Mouse (Mus musculus) lung, embryonic 14.5 days (tissue): ENCODE measurements around the gene C8a. TPM values are rescaled to one million over a fixed set of nuclear protein-coding genes. Genes with fewer than 3 reads are reported as not detected.

Experiments
- ATAC-seq: fragments of 200-750 bp; cut with Nextera tagmentation; 2 replicates; pipeline ENCODE4 v1.8.0; 2017; ENCODE audit warnings: mild to moderate bottlenecking, moderate TSS enrichment, moderate library complexity; ENCODE audit not compliant: insufficient read depth
- DNase-seq: peaks from one replicate; pipeline ENCODE4 v3.0.0-alpha.2; 2015
- H3K27ac ChIP-seq: fragments of 300-500 bp; sonication (generic); 2 replicates; pipeline ENCODE4 v1.5.1; 2014; ENCODE audit warnings: low read depth, mild to moderate bottlenecking, moderate library complexity
- H3K27me3 ChIP-seq: fragments of 300-500 bp; sonication (generic); 2 replicates; pipeline ENCODE4 v1.6.1; 2014; ENCODE audit warnings: low read length, control low read depth; ENCODE audit not compliant: insufficient read depth
- H3K36me3 ChIP-seq: fragments of 300-500 bp; sonication (generic); 2 replicates; pipeline ENCODE4 v1.6.1; 2014; ENCODE audit warnings: control low read depth; ENCODE audit not compliant: insufficient read depth
- H3K4me1 ChIP-seq: fragments of 300-500 bp; sonication (generic); 2 replicates; pipeline ENCODE4 v1.6.1; 2014; ENCODE audit warnings: antibody characterized with exemption, control low read depth; ENCODE audit not compliant: insufficient read depth
- H3K4me2 ChIP-seq: fragments of 300-500 bp; sonication (generic); 2 replicates; pipeline ENCODE4 v1.6.1; 2014; ENCODE audit warnings: mild to moderate bottlenecking
- H3K4me3 ChIP-seq: fragments of 300-500 bp; sonication (generic); 2 replicates; pipeline ENCODE4 v1.5.1; 2014; ENCODE audit warnings: low read depth, low read length
- H3K9ac ChIP-seq: fragments of 300-500 bp; sonication (generic); 2 replicates; pipeline ENCODE4 v1.6.1; 2014
- H3K9me3 ChIP-seq: fragments of 300-500 bp; sonication (generic); 2 replicates; pipeline ENCODE4 v1.6.1; 2016; ENCODE audit warnings: low read depth, low read length, control low read depth
- CTCF ChIP-seq: IDR thresholded peaks from 2 replicates; pipeline ENCODE4 v1.5.1; 2016; ENCODE audit warnings: antibody characterized with exemption, low read depth
- WGBS: fragments of 180-500 bp; shearing (Covaris S2); extraction: QIAGEN DNeasy Blood & Tissue Kit; methylation state at CpG from one replicate; pipeline ENCODE4 v1.1.7; 2014; 5-methylcytosine and 5-hydroxymethylcytosine counted together
- polyA plus RNA-seq: library from polyadenylated mRNA; unstranded; fragments of >200 nt; fragmentation: Nextera tagmentation; extraction: Ambion mirVana; gene quantifications from 2 replicates; pipeline ENCODE4 v1.2.1, GENCODE M21; 2014

C8a gene
- polyA plus RNA-seq, 1 experiment from 2014 or later = not detected

DNA sequence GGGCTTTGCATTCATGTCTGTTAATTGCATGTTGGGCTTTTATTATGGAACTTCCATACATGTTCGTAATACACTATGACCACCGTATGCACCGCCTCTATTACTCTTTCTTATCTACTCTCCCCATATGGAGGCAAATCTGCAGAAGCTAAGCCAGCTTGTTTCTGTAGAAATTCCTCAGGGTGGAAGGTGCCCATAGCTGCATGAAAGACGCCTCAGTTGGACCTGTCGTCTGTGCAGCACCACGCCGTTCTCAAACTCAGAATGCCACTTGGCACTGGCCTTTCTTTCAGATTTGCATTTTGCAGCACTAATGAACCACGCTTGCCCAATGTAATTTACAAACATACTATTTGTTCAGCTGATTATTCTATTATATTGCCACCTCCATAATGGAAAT is 106.6 kb downstream of the C8a start:
- DNase-seq = no peak
- TF ChIP-seq CTCF = no peak
- ATAC-seq = no peak
- Histone ChIP-seq H3K4me3 (no peak overlapping the region), H3K4me2 (no peak overlapping the region), H3K36me3 (no peaks in the 10 kb centered on the region), H3K9me3 (no peaks in the 10 kb centered on the region), H3K4me1 (no peaks in the 10 kb centered on the region), H3K9ac (no peak overlapping the region), H3K27me3 (no peaks in the 10 kb centered on the region), H3K27ac (no peak overlapping the region)
- 77% methylated on average over 8 of the region's 8 CpGs for WGBS

- ATAC-seq (no peak), DNase-seq (no peak)
- no peaks in the 10 kb centered on the region for H3K9me3 ChIP-seq
- no peak overlapping the region for H3K27ac ChIP-seq
- H3K36me3 ChIP-seq = no peaks in the 10 kb centered on the region
- no peak for TF ChIP-seq CTCF
- WGBS = 88% methylated on average over 4 of the region's 4 CpGs
- no peaks in the 10 kb centered on the region for H3K4me1 ChIP-seq
- H3K4me2 ChIP-seq = no peak overlapping the region
- H3K27me3 ChIP-seq = no peaks in the 10 kb centered on the region
- no peak overlapping the region for H3K9ac ChIP-seq
- H3K4me3 ChIP-seq = no peak overlapping the region
Observed at GRCm38 (mm10) chr4:104768190-104768589, 108.0 kb downstream of the C8a start.

GRCm38 (mm10) chr4:104766065-104766464 is 110.1 kb downstream of the C8a start, which contains the start of gene C8b:
C8b (plus strand) TSS chr4:104766317.
- Histone ChIP-seq H3K9me3 (no peaks in the 10 kb centered on the region), H3K4me3 (no peak within 1 kb of the TSS), H3K9ac (no peak within 1 kb of the TSS), H3K36me3 (no peaks in the 10 kb centered on the region), H3K27me3 (no peaks in the 10 kb centered on the region), H3K4me1 (no peaks in the 10 kb centered on the region), H3K27ac (no peak within 1 kb of the TSS), H3K4me2 (no peak within 1 kb of the TSS)
- 69% methylated on average over 8 of the region's 8 CpGs for WGBS
- no peak for DNase-seq
- no peak for TF ChIP-seq CTCF
- no peak for ATAC-seq

Other genes starting within 250 kb of the C8a start
- gene C8b, start 110.1 kb downstream of the C8a start, polyA plus RNA-seq = not detected in 2 replicates
- not detected in 2 replicates for gene Gm17662, start 19.1 kb downstream of the C8a start, polyA plus RNA-seq
- gene Fyb2, start 37.1 kb upstream of the C8a start, polyA plus RNA-seq = not detected in 2 replicates
- 1.2 and 1.9 TPM in 2 replicates for gene Prkaa2, start 233.5 kb upstream of the C8a start, polyA plus RNA-seq